Mouse (Mus musculus) megakaryocyte, embryonic 14.5 days (primary cell): ENCODE results near the gene St6galnac3.

Experiments used
- FLI1 ChIP-seq: IDR thresholded peaks from 2 replicates; pipeline ENCODE4 v1.6.1; 2012; ENCODE audit warnings: low read length, inconsistent platforms, mixed read lengths
- GATA1 ChIP-seq: IDR thresholded peaks from 3 replicates; pipeline ENCODE4 v1.6.1; 2012; ENCODE audit warnings: mixed read lengths, low read length, inconsistent platforms, borderline replicate concordance

GRCm38 (mm10) chr3:153261985-153262384 lies 463.0 kb downstream of the St6galnac3 start:
- TF ChIP-seq GATA1: no peak
- no peak for TF ChIP-seq FLI1
